Mouse (Mus musculus) G1E (cell line): ENCODE results near the gene Brpf1.

Source experiments
- CTCF ChIP-seq: IDR thresholded peaks from 2 replicates; pipeline ENCODE4 v1.5.1; 2012; ENCODE audit warnings: low read depth, low read length, inconsistent platforms, mixed read lengths
- GATA1 ChIP-seq: IDR thresholded peaks from 2 replicates; pipeline ENCODE4 v1.6.1; 2012; ENCODE audit warnings: borderline replicate concordance, low read length, inconsistent platforms, mixed read lengths
- POLR2AphosphoS5 ChIP-seq: IDR thresholded peaks from 2 replicates; pipeline ENCODE4 v1.6.1; 2012; ENCODE audit warnings: low read depth, low read length, inconsistent platforms; ENCODE audit not compliant: insufficient replicate concordance
- TAL1 ChIP-seq: conservative IDR thresholded peaks from 2 replicates; pipeline ENCODE4 v1.6.1; 2012; ENCODE audit warnings: low read depth, low read length, inconsistent platforms, mixed read lengths

DNA sequence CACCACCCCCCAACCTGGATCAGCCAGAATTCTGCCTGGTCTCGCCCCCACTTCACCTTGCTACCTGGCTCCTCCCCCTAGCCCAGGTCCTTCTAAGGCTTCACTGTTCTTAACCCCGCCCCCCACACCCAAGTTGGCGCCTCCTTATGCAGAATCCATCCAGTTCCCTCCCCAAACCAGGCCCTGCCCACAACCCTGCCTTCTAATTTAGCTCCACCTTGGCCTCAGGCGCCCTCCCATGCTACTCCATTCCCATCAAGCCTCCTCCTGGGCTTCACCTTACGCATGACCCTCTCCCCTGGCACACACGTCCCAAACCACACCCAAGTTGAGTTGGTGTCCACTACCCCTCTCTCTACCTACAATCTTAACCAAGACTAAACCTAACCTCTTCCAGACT, 23.4 kb upstream of the Brpf1 start:
- TF ChIP-seq CTCF (no peak), GATA1 (no peak), TAL1 (no peak), POLR2AphosphoS5 (no peak)
